Mouse (Mus musculus) heart, adult 8-10 months (tissue): ENCODE results near the gene Smarcc1. TPM values are rescaled to one million over a fixed set of nuclear protein-coding genes. Genes with fewer than 3 reads are reported as not detected.
"Not testable (repeated sequence)": the region's sequence is repeated elsewhere in the genome, so short reads cannot be mapped to it uniquely, and the experiment has no call there.

Experiments used
- DNase-seq: peaks from one replicate; pipeline ENCODE4 v3.0.0; 2022; ENCODE audit warnings: low spot score
- total RNA-seq, 4 experiments: library from RNA; stranded (reverse); gene quantifications; 2 replicates each; pipeline ENCODE4 v1.2.4; 2022

Smarcc1 gene
- 10 to 100 TPM; 24.9 to 28.4 (median 26.8) TPM for total RNA-seq

GRCm38 (mm10) chr9:110116977-110117778, at the start of gene Smarcc1:
Gene Smarcc1 (plus strand): TSS chr9:110117708.
- DNase-seq: peak; percentile 89

GRCm38 (mm10) chr9:110068745-110069144, 48.8 kb upstream of the Smarcc1 start:
- DNase-seq: no peak

GRCm38 (mm10) chr9:110070358-110070757, 47.1 kb upstream of the Smarcc1 start:
- peak; percentile 71 for DNase-seq

- DNase-seq: no peak
Measured at GRCm38 (mm10) chr9:110071011-110071410, 46.5 kb upstream of the Smarcc1 start.

GRCm38 (mm10) chr9:110071843-110072242, 45.7 kb upstream of the Smarcc1 start:
- peak; percentile 67 for DNase-seq

GRCm38 (mm10) chr9:110076468-110076867, 41.0 kb upstream of the Smarcc1 start:
- DNase-seq: not testable (repeated sequence)

- DNase-seq: no peak
Measured at GRCm38 (mm10) chr9:110081066-110081465, 36.4 kb upstream of the Smarcc1 start.

GRCm38 (mm10) chr9:110084201-110084964, 33.1 kb upstream of the Smarcc1 start:
- peak; percentile 41 for DNase-seq

GRCm38 (mm10) chr9:110085693-110086092, 31.8 kb upstream of the Smarcc1 start:
- DNase-seq: no peak

GRCm38 (mm10) chr9:110093303-110093702, 24.2 kb upstream of the Smarcc1 start:
- DNase-seq: no peak

GRCm38 (mm10) chr9:110094761-110095160, 22.7 kb upstream of the Smarcc1 start:
- DNase-seq: no peak

- DNase-seq: no peak
Measured at GRCm38 (mm10) chr9:110097791-110098190, 19.7 kb upstream of the Smarcc1 start.

- DNase-seq: peak; percentile 90
Measured at GRCm38 (mm10) chr9:110100627-110101600, 16.6 kb upstream of the Smarcc1 start.

- no peak for DNase-seq
Measured at GRCm38 (mm10) chr9:110116353-110116976, 1.0 kb upstream of the Smarcc1 start.

- no peak for DNase-seq
Measured at GRCm38 (mm10) chr9:110117779-110118139, 251 bp downstream of the Smarcc1 start, which contains the start of gene Dhx30. Gene Dhx30 (minus strand): TSS chr9:110117830.

GRCm38 (mm10) chr9:110118249-110118648, 741 bp downstream of the Smarcc1 start:
- DNase-seq: no peak

- no peak for DNase-seq
Measured at GRCm38 (mm10) chr9:110121424-110121823, 3.9 kb downstream of the Smarcc1 start.

- DNase-seq: no peak
Measured at GRCm38 (mm10) chr9:110123322-110123721, 5.8 kb downstream of the Smarcc1 start.

GRCm38 (mm10) chr9:110124008-110124540, 6.6 kb downstream of the Smarcc1 start:
- not testable (repeated sequence) for DNase-seq

GRCm38 (mm10) chr9:110130896-110131524, 13.5 kb downstream of the Smarcc1 start:
- DNase-seq: no peak
